Mouse (Mus musculus) lung, postnatal 0 days (tissue): ENCODE data around the gene Wbp1l. TPM values are rescaled to one million over a fixed set of nuclear protein-coding genes. Genes with fewer than 3 reads are reported as not detected.
"Not testable (repeated sequence)": the region's sequence is repeated elsewhere in the genome, so short reads cannot be mapped to it uniquely, and the experiment has no call there.

Experiments used
- ATAC-seq: fragments of 200-750 bp; cut with Nextera tagmentation; 2 replicates; pipeline ENCODE4 v1.8.0; 2017; ENCODE audit warnings: moderate library complexity
- DNase-seq: peaks from one replicate; pipeline ENCODE4 v3.0.0-alpha.2; 2016; ENCODE audit warnings: low spot score
- H3K27ac ChIP-seq: fragments of 300-500 bp; sonication (generic); 2 replicates; pipeline ENCODE4 v1.5.1; 2014; ENCODE audit warnings: antibody characterized with exemption, mild to moderate bottlenecking, low read length, mixed read lengths
- H3K27me3 ChIP-seq: fragments of 300-500 bp; sonication (generic); replicated peaks from 2 replicates; pipeline ENCODE4 v1.6.1; 2014; ENCODE audit warnings: low read length, mixed read lengths; ENCODE audit not compliant: insufficient read depth
- H3K36me3 ChIP-seq: fragments of 300-500 bp; sonication (generic); 2 replicates; pipeline ENCODE4 v1.6.1; 2014; ENCODE audit warnings: low read length, mixed read lengths; ENCODE audit not compliant: insufficient read depth
- H3K4me1 ChIP-seq: fragments of 300-500 bp; sonication (generic); 2 replicates; pipeline ENCODE4 v1.6.1; 2014; ENCODE audit warnings: antibody characterized with exemption, low read depth, low read length, mixed read lengths; ENCODE audit not compliant: insufficient read depth
- H3K4me2 ChIP-seq: fragments of 300-500 bp; sonication (generic); replicated peaks from 2 replicates; pipeline ENCODE4 v1.6.1; 2014; ENCODE audit warnings: low read depth, mild to moderate bottlenecking, low read length, moderate library complexity, mixed read lengths
- H3K4me3 ChIP-seq: fragments of 300-500 bp; sonication (generic); 2 replicates; pipeline ENCODE4 v1.5.1; 2014; ENCODE audit warnings: low read depth, low read length
- H3K9ac ChIP-seq: fragments of 300-500 bp; sonication (generic); replicated peaks from 2 replicates; pipeline ENCODE4 v1.6.1; 2014; ENCODE audit warnings: low read depth, mild to moderate bottlenecking
- H3K9me3 ChIP-seq: fragments of 300-500 bp; sonication (generic); 2 replicates; pipeline ENCODE4 v1.6.1; 2016; ENCODE audit warnings: low read length, mixed read lengths
- CTCF ChIP-seq: IDR thresholded peaks from 2 replicates; pipeline ENCODE4 v1.5.1; 2016; ENCODE audit warnings: antibody characterized with exemption, mild to moderate bottlenecking
- EP300 ChIP-seq: IDR thresholded peaks from 2 replicates; pipeline ENCODE4 v1.6.1; 2016; ENCODE audit warnings: antibody characterized with exemption, mild to moderate bottlenecking, control low read depth
- WGBS: fragments of 180-500 bp; shearing (Covaris S2); extraction: QIAGEN DNeasy Blood & Tissue Kit; methylation state at CpG from one replicate; pipeline ENCODE4 v1.1.7; 2014; 5-methylcytosine and 5-hydroxymethylcytosine counted together
- polyA plus RNA-seq: library from polyadenylated mRNA; unstranded; fragments of >200 nt; fragmentation: Nextera tagmentation; extraction: Ambion mirVana; gene quantifications from 2 replicates; pipeline ENCODE4 v1.2.1, GENCODE M21; 2015

Gene Wbp1l
- polyA plus RNA-seq, 1 experiment from 2014 or later, result 37.4 TPM

- H3K27ac ChIP-seq, result 0 out of 2 replicates have a peak overlapping the region, but pooled peaks have one; percentile 23
- H3K4me3 ChIP-seq, result no peak overlapping the region
- no peaks in the 10 kb centered on the region for H3K27me3 ChIP-seq
- H3K4me1 ChIP-seq, result no peaks in the 10 kb centered on the region
- TF ChIP-seq CTCF (peak; percentile 92), EP300 (no peak)
- H3K36me3 ChIP-seq, result no peaks in the 10 kb centered on the region; the same call in 1 of the 2 replicates
- DNase-seq (peak; percentile 90), ATAC-seq (peak; percentile 77)
- no peak overlapping the region for H3K9ac ChIP-seq
- no peaks in the 10 kb centered on the region for H3K9me3 ChIP-seq
- 3% methylated on average over 1 of the region's 1 CpGs for WGBS
- H3K4me2 ChIP-seq, result no peak overlapping the region
These were observed 36.8 kb upstream of the Wbp1l start for GRCm38 (mm10) chr19:46562132-46562531.

- no peak for TF ChIP-seq EP300
- TF ChIP-seq CTCF, result no peak
- Histone ChIP-seq H3K4me3 (no peak overlapping the region), H3K27me3 (no peaks in the 10 kb centered on the region), H3K4me2 (no peak overlapping the region), H3K9ac (no peak overlapping the region), H3K4me1 (no peaks in the 10 kb centered on the region), H3K27ac (0 out of 2 replicates have a peak overlapping the region, but pooled peaks have one; percentile 23), H3K9me3 (no peaks in the 10 kb centered on the region), H3K36me3 (no peaks in the 10 kb centered on the region; the same call in 1 of the 2 replicates)
- WGBS, result 80% methylated on average over 14 of the region's 14 CpGs
- DNase-seq, result peak; percentile 44
- ATAC-seq, result no peak
These were observed 36.0 kb upstream of the Wbp1l start for GRCm38 (mm10) chr19:46562581-46563515.

- no peak for DNase-seq
- Histone ChIP-seq H3K27ac (no peak overlapping the region), H3K9me3 (no peaks in the 10 kb centered on the region), H3K9ac (no peak overlapping the region), H3K4me2 (no peak overlapping the region), H3K4me1 (no peaks in the 10 kb centered on the region), H3K4me3 (no peak overlapping the region), H3K36me3 (no peaks in the 10 kb centered on the region; the same call in 1 of the 2 replicates), H3K27me3 (no peaks in the 10 kb centered on the region)
- no peak for ATAC-seq
- 68% methylated on average over 4 of the region's 4 CpGs for WGBS
- TF ChIP-seq CTCF, result no peak
- no peak for TF ChIP-seq EP300
These were observed 35.3 kb upstream of the Wbp1l start for GRCm38 (mm10) chr19:46563603-46564002.

GRCm38 (mm10) chr19:46564043-46564462, 34.8 kb upstream of the Wbp1l start:
- WGBS, result 71% methylated on average over 14 of the region's 14 CpGs
- no peaks in the 10 kb centered on the region for H3K27me3 ChIP-seq
- DNase-seq (no peak), ATAC-seq (no peak)
- no peaks in the 10 kb centered on the region for H3K9me3 ChIP-seq
- H3K4me3 ChIP-seq, result no peak overlapping the region
- H3K36me3 ChIP-seq, result no peaks in the 10 kb centered on the region; the same call in 1 of the 2 replicates
- no peak overlapping the region for H3K4me2 ChIP-seq
- H3K4me1 ChIP-seq, result no peaks in the 10 kb centered on the region
- TF ChIP-seq CTCF (no peak), EP300 (no peak)
- no peak overlapping the region for H3K27ac ChIP-seq
- no peak overlapping the region for H3K9ac ChIP-seq

- H3K4me3 ChIP-seq, result not testable (repeated sequence)
These were observed 27.5 kb upstream of the Wbp1l start for GRCm38 (mm10) chr19:46571211-46571877.

GRCm38 (mm10) chr19:46571878-46572244, 27.0 kb upstream of the Wbp1l start:
- H3K27ac ChIP-seq, result no peak overlapping the region
- no peak overlapping the region for H3K9ac ChIP-seq
- H3K27me3 ChIP-seq, result no peaks in the 10 kb centered on the region
- 20% methylated on average over 10 of the region's 10 CpGs for WGBS
- peak overlapping the region; percentile 89 for H3K4me2 ChIP-seq
- DNase-seq (no peak), ATAC-seq (no peak)
- 0 out of 2 replicates have a peak, but pooled peaks cover 4% of the 10 kb centered on the region for H3K4me1 ChIP-seq
- no peaks in the 10 kb centered on the region for H3K9me3 ChIP-seq
- no peak overlapping the region for H3K4me3 ChIP-seq
- H3K36me3 ChIP-seq, result no peaks in the 10 kb centered on the region
- TF ChIP-seq CTCF (no peak), EP300 (no peak)

More at GRCm38 (mm10) chr19:46571211-46571877, 27.5 kb upstream of the Wbp1l start:
- WGBS, result 61% methylated on average over 3 of the region's 3 CpGs
- not testable (repeated sequence) for H3K36me3 ChIP-seq, H3K27me3 ChIP-seq, H3K9me3 ChIP-seq, H3K4me1 ChIP-seq, ATAC-seq, H3K27ac ChIP-seq, DNase-seq, H3K4me2 ChIP-seq, H3K9ac ChIP-seq
